Mouse (Mus musculus) gastrocnemius, adult 2 months (tissue): ENCODE measurements around the gene Oxnad1. TPM values are rescaled to one million over a fixed set of nuclear protein-coding genes. Genes with fewer than 3 reads are reported as not detected.
"Not testable (repeated sequence)": the region's sequence is repeated elsewhere in the genome, so short reads cannot be mapped to it uniquely, and the experiment has no call there.

Experiments used
- DNase-seq: peaks from one replicate; pipeline ENCODE4 v3.0.0; 2022
- H3K27ac ChIP-seq: fragments of 200-600 bp; 2 replicates; pipeline ENCODE4 v1.8.1; 2022; ENCODE audit warnings: mild to moderate bottlenecking
- H3K4me3 ChIP-seq: fragments of 200-600 bp; 2 replicates; pipeline ENCODE4 v1.8.1; 2022; ENCODE audit warnings: mild to moderate bottlenecking, moderate library complexity
- CTCF ChIP-seq: fragments of 200-600 bp; IDR thresholded peaks from 2 replicates; pipeline ENCODE4 v1.8.1; 2022; ENCODE audit warnings: antibody characterized with exemption, mild to moderate bottlenecking, moderate library complexity
- intact Hi-C: fragments of 180-260 bp; cut with DNase I; formaldehyde crosslinking; loops from one replicate; pipeline ENCODE4 v1.15.1; 2025
- total RNA-seq, 2 experiments: library from RNA; stranded (reverse); gene quantifications; 2 replicates each; pipeline ENCODE4 v1.2.3; 2021

Gene Oxnad1
- total RNA-seq, 2 experiments from 2014 or later: 17.4 to 29.0 TPM

- H3K4me3 ChIP-seq: no peak overlapping the region
- intact Hi-C loops: no loop called here
- DNase-seq: no peak
- no peak overlapping the region for H3K27ac ChIP-seq
- TF ChIP-seq CTCF: no peak; the same call in 1 of the 2 replicates
Observed at GRCm38 (mm10) chr14:32128409-32128808, 43.2 kb downstream of the Oxnad1 start.

DNA sequence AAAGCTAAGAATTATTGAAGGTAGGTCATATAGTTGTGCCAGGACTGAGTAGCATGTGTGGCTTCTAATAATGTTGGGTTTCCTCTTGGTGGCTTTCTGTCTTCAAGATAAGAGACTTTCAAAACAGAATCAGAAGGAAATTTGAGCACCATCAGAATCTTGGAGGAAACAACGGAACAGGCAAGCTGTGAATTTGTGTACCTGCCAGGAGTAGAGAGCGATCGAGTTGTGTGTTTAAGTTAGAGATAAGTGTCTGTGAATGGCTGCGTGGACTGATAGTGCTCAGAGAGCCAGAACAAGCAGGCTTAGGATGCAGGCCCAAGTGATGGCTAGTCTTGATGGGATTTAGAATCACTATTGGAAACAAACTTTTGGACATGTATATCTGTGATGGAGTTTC is 46.7 kb downstream of the Oxnad1 start:
- intact Hi-C loops: no loop called here
- DNase-seq: no peak
- Histone ChIP-seq H3K27ac (no peak overlapping the region), H3K4me3 (no peak overlapping the region)
- no peak for TF ChIP-seq CTCF

DNA sequence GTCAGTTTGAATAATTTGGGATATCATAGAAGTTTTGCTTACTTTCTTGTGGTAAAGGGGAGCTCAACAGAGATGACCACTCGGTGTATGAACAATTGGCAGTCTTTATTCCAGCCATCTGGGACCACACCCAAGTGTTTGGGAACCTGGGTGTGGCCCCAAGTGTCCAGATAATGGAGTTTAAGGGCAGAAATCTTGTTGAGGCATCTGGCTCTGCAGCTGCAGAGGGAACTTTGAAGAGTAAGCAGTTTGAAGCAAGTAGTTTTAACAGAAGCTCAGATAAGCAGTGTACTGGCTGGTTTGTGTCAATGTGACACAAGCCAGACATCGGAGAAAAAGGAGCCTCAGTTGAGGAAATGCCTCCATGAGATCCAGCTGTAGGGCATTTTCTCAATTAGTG is 49.1 kb downstream of the Oxnad1 start:
- no peak overlapping the region for H3K27ac ChIP-seq
- DNase-seq: no peak
- H3K4me3 ChIP-seq: no peak overlapping the region
- intact Hi-C loops: no loop called here
- no peak for TF ChIP-seq CTCF

DNA sequence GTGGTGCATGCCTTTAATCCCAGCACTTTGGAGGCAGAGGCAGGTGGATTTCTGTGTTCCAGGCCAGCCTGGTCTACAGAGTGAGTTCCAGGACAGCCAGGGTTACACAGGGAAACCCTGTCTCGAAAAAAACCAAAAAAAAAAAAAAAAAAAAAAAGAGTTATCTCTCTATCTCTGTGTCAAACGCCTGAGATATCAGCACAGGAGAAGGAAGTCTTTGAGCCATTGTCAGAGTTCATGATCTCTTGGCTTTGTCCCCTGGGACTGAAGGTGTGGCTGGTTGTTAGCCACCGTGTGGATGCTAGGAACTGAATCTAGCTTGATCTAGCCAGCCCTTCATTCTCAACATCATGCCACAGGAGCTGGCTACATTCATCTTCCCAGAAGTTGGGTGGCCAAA is 51.3 kb downstream of the Oxnad1 start:
- DNase-seq, H3K4me3 ChIP-seq, H3K27ac ChIP-seq, intact Hi-C loops: not testable (repeated sequence)

GRCm38 (mm10) chr14:32140359-32140965 is 55.3 kb downstream of the Oxnad1 start:
- DNase-seq: no peak
- Histone ChIP-seq H3K27ac (no peak overlapping the region), H3K4me3 (no peak overlapping the region)
- intact Hi-C loops: no loop called here
- TF ChIP-seq CTCF: no peak

GRCm38 (mm10) chr14:32141723-32142122 is 56.5 kb downstream of the Oxnad1 start, which contains the start of gene Msmb:
Gene Msmb (plus strand): TSS chr14:32142023.
- intact Hi-C loops: no loop called here
- no peak for TF ChIP-seq CTCF
- DNase-seq: no peak
- Histone ChIP-seq H3K4me3 (no peak within 1 kb of the TSS), H3K27ac (no peak within 1 kb of the TSS)

DNA sequence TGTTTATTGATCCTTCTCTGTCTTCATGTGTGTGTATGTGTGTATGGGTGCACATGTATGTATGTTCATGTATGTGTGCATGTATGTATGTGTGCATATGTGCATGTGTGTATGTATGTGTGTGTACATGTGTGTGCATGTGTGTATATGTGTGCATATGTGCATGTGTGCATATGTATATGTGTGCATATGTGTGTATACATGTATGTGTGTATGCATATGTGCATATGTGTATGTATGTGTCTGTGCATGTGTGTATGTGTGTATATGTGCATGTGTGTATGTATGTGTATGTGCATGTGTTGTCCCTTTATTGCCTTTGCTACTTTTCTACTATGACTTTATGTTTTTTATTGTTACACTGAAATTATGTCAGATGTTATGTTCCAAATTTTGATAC is 59.6 kb downstream of the Oxnad1 start:
- Histone ChIP-seq H3K27ac (no peak overlapping the region), H3K4me3 (no peak overlapping the region)
- DNase-seq: no peak
- TF ChIP-seq CTCF: no peak
- intact Hi-C loops: no loop called here

DNA sequence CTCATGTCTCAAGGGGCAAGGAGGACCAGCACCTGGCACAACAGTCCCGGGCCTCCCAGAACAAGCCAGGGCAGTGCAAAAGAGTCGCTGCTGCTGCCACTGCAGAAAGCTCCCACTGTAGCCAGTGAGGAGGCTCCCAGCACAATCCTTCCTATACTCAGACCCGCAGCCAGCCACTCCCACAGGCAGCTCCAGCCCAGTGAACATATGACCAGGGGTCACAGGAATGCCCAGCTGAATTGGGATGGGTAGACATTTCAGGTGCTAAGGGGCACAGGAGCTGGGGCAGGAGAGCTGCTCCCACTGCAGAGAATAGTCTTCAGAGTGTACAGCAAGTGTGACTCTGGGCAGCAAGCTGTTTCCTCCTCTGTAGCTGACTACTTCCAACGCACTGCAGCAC is 60.2 kb downstream of the Oxnad1 start:
- no peak for DNase-seq
- TF ChIP-seq CTCF: no peak
- Histone ChIP-seq H3K4me3 (no peak overlapping the region), H3K27ac (no peak overlapping the region)
- intact Hi-C loops: no loop called here

DNA sequence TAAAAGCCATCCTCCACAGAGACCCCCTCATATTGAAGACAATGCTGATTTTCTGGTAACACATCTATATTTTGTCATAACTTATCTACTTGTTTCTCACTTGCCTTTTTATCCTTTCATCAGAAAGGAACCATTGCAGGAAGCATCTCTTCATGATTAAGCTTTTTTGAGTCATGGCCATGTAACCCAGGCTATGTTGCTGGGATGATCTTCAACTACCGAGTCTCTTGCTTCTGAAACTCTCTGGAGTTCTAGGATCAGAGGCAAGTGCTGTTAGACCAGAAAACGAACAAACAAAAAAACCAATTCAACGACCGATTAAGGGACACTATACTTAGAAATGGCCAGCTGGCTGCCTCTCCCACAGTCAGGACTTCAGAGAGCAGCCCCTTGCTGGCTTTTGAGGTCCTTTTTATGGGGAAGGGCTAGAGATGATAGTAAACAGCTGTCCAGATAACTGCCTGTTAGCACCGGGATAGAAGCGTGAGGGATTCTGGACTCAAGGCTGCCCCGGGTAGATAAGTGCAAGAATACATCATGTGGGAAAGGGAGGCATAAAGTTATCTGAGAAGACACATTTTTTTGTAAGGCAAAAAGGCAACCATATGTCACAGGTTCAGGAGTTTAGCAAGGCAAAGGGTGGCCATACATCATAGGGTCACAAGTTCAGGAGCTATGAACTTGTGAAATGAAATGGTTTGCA is 60.8 kb downstream of the Oxnad1 start:
- intact Hi-C loops: no loop called here
- H3K27ac ChIP-seq: no peak overlapping the region
- TF ChIP-seq CTCF: no peak

GRCm38 (mm10) chr14:32146578-32146977 is 61.4 kb downstream of the Oxnad1 start:
- H3K27ac ChIP-seq: no peak overlapping the region
- no peak for TF ChIP-seq CTCF
- DNase-seq: no peak
- no peak overlapping the region for H3K4me3 ChIP-seq
- intact Hi-C loops: no loop called here

More for the DNA sequence above, 60.8 kb downstream of the Oxnad1 start:
- no peak for DNase-seq
- H3K4me3 ChIP-seq: no peak overlapping the region

- no peak for TF ChIP-seq CTCF
- Histone ChIP-seq H3K4me3 (no peak overlapping the region), H3K27ac (no peak overlapping the region)
- intact Hi-C loops: no loop called here
- DNase-seq: no peak
Observed at GRCm38 (mm10) chr14:32150872-32151271, 65.7 kb downstream of the Oxnad1 start.

DNA sequence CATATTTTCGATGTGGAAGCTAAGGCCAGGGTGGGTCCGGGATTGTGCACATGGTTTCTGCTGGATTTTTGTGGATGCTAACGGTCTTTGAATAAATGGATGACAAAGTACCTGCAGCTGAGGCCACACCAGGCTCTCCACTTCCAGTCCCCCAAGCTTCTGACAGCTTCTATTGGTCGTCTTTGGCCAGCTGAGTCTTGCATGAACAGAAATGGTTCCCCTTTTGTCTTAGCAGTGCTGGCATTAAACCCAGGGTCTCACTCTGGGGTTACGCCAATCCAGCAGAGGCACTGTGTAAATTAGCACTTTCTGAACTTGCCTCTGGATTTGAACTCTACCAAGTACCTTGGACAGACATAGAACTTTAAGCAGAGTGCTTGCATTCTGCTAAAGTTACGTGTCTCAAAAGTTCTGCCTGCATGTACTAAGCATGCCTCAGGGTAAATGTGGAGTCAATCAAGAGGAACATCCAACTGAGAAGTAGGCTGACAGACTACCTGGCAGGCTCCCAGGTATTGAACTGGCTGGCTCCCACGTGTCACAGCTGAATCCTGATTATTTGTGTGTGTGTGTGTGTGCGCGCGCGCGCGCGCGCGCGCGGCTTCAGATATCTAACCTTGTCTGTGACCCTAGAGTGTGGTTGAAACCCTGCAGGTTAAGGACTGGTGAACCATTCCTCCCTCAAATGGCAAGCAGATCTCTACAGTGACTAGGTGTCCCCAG is 67.2 kb downstream of the Oxnad1 start:
- no peak overlapping the region for H3K27ac ChIP-seq
- no peak for DNase-seq
- intact Hi-C loops: no loop called here
- TF ChIP-seq CTCF: no peak
- no peak overlapping the region for H3K4me3 ChIP-seq

Other genes starting within 250 kb of the Oxnad1 start
- 10 to 100 TPM in 1 of 2 experiments, 1 to 10 TPM in 1; 3.8 to 10.4 TPM for gene Galnt15, start 56.4 kb upstream of the Oxnad1 start, total RNA-seq
- 100 to 1,000 TPM; 110 to 122 TPM for gene Dph3, start 355 bp downstream of the Oxnad1 start, total RNA-seq
- gene Msmb, start 56.6 kb downstream of the Oxnad1 start, total RNA-seq: not detected
- gene Ncoa4, start 74.5 kb downstream of the Oxnad1 start, total RNA-seq: 10 to 100 TPM; 60.8 to 77.6 TPM
- gene Timm23, start 116.5 kb downstream of the Oxnad1 start, total RNA-seq: 100 to 1,000 TPM; 187 to 209 TPM
- 10 to 100 TPM; 21.4 to 22.0 TPM for gene Parg, start 116.6 kb downstream of the Oxnad1 start, total RNA-seq
- under 1 TPM; 0.48 to 0.61 TPM for gene Ogdhl, start 236.6 kb downstream of the Oxnad1 start, total RNA-seq